Mouse (Mus musculus) heart, adult 8-10 months (tissue): Measurements from ENCODE around the gene Cnot1. TPM values are rescaled to one million over a fixed set of nuclear protein-coding genes. Genes with fewer than 3 reads are reported as not detected.
A peak's percentile ranks its signal among the peaks of the same experiment; 100 is the strongest.
"Not testable (repeated sequence)": the region's sequence is repeated elsewhere in the genome, so short reads cannot be mapped to it uniquely, and the experiment has no call there.

ENCODE experiments used
- DNase-seq: peaks from one replicate; pipeline ENCODE4 v3.0.0; 2022; ENCODE audit warnings: low spot score
- total RNA-seq, 4 experiments: library from RNA; stranded (reverse); gene quantifications; 2 replicates each; pipeline ENCODE4 v1.2.4; 2022

Gene Cnot1
- total RNA-seq, 4 experiments from 2014 or later = 92.8 to 123 (median 107) TPM

DNA sequence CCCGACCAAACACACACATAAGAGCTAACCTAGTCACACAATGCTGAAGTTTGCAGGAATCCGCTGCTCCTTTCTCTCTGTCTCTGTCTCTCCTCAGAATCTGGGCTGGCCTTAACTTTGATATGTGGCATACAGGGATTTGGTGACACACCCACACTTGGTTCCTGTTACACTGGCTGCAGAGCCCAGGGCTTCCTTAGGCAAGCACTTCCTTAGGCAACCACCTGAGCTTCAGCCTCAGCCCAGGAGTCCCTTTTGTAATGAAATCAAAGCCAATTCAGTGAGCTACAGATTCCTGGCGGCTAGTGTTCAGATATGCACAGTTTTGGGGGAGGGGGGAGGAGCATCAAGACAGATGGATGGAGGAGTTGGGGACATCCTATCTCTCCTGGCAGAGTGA is 10.3 kb upstream of the Cnot1 start:
- no peak for DNase-seq

DNA sequence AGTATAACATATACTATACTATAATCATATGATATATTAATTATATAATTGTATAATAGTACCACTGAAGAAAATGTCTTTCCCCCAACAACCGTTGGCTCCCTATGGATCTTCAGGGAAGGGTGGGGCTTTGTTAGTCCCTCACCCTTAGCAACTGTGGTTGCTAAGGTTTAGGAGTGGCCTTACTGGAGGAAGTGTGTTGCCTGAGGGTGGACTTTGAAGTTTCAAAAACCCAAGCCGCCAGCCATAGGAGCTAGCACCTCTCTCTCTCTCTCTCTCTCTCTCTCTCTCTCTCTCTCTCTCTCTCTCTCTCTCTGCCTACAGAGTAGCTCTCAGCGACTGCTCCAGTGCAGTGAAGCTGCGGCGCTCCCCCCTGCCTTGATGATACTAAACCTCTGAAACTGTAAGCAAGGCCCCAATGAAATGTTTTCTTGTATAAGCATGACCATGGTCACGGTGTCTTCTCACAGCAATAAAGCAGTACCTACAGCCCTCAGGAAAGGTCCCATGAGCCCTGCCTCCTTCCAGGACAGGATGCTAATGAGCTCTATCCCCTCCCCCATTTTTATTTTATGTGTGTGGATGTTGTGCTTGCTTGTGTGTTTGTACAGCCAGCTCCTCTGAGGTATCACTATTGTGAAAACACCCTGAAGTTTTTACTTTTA is 8.9 kb upstream of the Cnot1 start:
- DNase-seq = no peak

DNA sequence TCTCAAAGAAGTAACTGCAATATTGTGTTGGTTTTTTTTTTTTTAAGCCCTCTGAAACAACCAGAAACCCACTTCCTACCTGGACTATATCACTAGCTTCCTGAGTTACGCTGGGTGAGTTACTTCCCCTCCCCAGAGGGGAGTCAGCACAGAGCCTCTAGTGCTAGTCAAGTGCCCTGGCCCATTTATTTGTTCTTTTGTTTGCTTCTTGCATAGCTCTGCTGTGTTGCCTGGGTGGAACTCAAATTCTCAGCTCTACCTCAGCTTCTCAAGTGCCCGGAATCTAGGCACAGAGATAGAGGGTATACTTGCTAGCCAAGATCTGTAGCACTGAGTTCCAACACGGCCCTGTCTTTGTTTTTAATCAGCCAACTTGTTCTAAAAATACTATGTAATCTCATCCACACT is 2.9 kb upstream of the Cnot1 start:
- peak; percentile 53 for DNase-seq

DNA sequence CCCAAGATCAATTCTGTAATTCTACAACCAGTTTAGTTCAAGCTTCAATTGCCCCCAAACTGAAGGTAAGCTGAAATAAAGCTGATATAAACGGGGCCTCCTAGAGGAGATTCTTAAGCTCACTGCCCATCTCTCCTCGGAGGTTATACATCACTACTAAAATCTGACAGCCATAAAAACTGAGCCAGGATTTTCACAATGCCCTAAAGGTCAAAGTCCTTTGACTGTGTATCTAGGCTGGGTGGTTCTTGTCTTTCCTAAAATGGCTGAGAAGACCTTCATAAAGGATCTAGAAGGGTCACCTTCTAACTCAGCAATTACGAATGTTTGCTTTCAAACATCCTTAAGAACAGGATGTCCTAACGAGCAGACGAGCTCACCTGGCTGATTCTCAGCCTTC is 1.9 kb upstream of the Cnot1 start:
- no peak for DNase-seq

DNA sequence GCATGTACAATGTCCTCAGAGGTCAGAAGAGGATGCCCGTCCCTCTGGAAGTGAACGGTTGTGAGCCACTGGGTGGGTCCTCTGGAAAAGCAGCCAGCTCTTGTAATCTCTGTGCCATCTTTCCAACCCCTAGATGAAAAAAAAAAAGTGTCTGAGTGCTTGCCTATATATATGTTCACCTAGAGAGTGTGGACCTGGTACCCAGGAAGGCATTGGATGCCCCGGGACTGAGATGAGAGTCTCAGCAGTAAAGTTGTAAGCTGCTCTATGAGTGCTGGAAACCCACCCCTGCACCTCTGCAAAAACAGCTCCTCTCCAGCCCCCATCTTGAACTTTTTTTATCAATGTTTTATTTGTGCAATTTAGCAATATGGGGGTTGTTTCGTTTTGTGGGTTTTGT is 1.4 kb upstream of the Cnot1 start:
- DNase-seq = no peak

DNA sequence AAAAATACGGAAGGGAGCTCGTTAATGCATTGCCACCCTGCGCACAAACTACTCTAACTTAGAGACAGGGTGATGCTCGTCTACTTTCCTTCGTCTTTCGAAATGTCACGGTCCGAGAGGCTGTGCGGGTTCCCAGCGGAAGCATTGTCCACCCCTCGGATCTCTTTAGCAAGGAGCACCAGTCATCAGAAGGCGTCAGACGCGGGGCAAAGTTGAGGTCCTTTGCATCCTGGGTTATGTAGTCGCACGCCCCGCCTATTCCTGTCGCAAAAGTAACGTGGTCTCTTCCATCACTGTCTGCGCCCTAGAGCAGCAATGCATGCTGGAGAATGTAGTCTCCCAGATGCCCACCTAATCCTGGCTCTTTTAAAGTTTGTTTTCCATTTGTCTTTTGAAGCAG is 597 bp upstream of the Cnot1 start:
- DNase-seq = peak; percentile 94

DNA sequence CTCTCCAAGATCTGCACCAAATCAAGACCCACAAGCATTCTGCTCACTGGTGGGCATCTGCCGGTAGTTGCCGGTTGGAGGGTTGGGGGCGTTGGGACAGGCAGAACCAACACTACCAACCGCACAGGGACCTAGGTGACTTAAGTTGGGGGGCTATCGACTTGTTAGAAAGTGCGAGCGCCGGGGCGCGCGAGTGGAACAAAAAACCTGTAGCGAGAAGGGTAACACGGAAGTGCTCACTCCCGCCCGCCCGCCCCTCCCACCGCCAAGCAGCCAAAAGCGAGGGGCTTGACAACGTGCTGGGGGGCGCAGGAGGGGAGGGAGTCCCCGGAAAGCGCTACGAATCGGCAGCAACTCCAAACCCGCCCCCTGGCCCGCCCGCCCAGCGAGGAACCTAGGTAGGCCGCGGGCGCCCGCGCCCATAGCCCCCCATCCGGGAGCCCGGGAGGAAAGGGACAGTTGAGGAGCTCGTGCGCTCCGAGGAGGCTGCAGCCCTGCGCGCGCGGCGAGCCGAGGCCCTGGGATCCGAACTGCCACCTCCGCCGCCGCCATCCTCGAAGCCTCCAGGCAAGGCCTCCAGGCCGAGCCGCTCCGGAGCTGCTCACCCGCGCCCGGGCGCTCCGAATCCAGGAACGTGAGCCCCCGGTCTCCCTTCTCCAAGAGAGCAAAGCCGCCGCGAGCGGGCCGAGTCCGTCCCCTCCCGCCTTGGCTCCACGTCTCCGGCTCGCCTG is 638 bp downstream of the Cnot1 start:
- no peak for DNase-seq

DNA sequence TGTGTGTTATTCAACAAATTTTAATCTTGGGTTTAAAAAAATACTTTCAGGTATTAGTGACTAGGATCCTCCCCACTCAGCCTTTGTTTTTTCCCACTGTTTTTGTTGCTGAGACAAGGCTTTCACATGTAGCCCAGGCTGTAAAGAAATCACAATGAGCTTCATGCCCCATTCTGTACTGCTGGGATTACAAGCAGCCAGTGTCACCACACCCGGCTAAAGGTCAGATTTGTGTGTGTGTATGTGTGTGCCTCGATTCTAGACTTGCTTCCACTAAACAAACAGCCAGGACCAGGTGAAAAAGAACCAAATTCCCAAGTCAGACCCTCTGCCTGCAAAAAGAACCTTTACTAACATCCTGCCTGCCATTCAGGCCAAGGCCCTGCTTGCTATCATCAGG is 1.8 kb downstream of the Cnot1 start:
- DNase-seq = no peak

DNA sequence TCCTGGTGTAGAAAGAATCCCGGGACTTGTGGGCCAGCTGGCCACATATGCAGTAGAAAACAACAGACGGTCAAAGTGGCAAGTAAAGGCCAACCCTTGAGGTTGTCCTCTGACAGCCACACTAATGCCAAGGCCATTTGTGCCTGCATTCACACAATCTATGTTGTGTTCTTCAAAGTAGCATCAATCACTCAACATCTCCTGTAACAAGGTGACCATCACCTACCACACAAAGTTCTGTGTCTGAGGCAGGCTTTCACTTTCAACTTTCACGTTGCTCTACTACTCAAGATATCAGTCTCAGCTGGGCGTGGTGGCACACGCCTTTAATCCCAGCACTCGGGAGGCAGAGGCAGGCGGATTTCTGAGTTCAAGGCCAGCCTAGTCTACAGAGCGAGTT is 5.0 kb downstream of the Cnot1 start:
- DNase-seq = no peak

DNA sequence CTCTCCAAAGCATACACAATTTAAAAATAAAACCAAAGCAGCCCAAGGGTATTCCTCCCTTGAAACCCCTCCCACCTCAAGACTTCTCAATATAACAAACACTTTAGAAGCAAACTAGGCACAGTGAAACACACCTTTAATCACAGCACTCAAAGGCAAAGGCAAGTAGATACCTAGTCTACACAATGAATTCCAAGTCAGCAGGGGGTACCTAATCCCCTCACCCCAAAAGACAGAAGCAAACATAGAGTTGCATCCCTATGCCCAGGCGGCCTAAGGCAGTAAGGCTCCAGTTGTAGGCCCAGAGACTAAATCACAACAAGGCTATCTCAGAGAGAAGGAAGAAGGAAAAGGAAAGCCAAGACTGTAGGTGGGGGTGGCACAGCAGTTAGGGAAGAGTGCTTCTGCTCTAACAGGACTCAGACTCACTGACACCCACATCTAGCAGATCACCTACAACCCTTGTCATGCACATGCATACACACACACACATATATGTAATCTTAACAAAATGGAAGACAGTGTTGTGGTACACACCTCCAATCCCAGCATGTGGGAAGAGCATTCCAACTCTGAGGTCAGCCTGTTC is 5.7 kb downstream of the Cnot1 start:
- DNase-seq = no peak

DNA sequence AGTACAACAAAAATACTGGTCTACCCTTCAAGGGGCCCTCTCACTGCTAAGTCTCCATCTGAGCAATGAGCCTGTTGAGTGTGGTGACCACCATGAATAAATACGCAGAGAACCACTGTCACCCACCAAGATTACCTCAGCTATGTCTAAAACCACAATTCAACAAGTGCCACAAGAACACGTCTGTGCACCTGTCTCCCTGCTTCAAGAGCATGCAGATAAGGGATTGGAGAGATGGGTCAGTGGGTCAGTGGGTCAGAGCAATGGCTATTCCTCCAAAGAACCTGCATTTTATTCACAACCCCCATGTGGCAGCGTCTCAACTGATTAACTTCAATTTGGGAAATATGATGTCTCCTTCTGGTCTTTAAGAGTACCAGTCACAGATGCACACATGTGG is 6.9 kb downstream of the Cnot1 start:
- no peak for DNase-seq

DNA sequence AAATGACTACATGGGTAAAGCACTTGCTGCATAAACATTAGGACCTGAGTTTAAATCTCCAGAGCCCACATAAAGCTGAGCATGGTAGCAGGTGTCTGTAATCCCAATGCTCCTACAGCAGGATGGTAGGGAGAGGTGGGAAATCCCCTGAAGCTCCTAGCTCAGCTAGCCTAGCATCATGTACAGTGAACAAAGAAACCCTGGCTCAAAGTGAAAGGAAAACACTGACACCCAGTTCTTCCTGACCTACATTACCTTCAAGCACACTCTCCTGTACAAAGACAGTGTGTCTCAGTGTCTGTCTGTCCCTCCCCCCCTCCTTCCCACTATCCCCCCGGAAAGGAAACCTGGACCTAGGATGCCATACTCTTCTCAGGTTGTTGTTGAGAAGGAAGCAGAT is 7.4 kb downstream of the Cnot1 start:
- no peak for DNase-seq

DNA sequence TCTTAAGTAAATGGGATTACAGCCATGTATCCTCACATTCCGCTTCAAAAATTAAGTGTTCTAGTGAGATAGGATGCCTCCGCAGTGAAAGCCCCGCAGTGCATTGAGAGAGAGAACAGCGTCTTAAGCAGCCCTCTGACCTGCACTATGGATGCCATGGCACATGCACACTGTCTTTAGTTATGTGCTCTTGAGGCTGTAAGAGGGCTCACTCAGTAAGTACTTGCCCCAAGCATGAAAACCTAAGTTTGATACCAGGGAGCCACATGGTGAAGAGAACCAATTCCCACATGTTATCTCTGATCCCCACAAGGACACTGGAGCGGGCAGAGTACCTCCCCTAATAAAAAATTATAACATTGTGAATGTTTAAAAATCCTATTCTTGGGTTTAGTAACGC is 8.1 kb downstream of the Cnot1 start:
- no peak for DNase-seq

DNA sequence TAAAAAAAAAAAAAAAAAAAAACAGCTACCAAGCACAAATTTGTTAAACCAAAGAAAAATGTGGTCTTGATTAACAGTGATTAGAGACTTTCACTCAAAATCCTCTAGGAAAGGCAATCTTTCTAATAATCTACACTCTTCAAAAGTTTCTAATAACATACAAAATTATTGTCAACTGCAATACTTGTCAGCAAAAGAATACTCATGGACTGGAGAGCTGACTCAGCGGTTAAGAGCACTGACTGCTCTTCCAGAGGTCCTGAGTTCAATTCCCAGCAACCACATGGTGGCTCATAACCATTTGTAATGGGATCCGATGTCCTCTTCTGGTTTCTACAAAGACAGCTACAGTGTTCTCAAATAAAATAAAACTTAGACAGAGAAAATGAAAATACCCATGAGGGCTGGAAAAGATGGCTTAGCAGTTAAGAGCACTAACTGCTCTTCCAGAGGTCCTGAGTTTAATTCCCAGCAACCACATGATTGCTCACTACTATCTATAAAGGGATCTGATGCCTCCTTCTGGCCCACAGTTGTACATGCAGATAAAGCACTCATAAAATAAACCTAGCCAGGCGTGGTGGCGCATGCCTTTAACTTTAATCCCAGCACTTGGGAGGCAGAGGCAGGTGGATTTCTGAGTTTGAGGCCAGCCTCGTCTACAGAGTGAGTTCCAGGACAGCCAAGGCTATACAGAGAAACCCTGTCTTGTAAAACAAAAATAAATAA is 11.8 kb downstream of the Cnot1 start:
- DNase-seq = not testable (repeated sequence)

DNA sequence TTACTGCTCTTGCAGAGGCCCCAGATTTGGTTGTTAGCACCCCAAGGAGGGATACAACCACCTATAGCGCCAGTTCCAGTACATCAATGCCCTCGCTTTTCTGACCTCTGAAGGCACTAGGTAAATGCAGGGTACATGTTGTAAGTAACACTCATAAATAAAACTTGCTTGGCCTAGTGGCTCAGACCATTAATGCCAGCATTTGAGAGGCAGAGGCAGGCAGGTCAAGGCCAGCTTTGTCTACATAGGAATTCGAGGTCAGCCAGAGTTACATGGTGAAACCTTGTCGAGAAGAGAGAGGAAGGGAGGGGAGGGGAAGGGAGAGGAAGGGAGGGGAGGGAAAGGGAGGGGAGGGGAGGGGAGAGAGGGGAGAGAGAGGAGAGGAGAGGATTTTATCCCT is 21.7 kb downstream of the Cnot1 start:
- DNase-seq = no peak

DNA sequence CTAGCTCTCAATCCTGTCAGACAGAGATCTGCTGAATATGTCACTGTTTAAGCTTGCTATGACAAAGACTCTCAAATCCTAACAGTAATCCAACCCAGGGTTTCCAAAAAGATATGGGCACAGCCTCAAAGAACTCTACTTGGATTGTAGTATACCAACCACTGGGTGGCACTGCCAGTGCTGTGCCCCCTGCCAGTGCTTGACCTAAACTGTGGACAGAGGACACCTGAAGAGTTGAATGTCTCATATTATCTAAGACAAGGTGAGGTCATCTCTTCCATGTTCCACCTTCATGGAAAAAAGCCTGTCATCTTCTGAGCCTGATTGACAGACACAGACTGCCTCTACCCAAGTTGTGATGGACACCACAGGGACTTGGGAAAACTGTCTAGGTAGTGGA is 24.6 kb downstream of the Cnot1 start:
- no peak for DNase-seq

DNA sequence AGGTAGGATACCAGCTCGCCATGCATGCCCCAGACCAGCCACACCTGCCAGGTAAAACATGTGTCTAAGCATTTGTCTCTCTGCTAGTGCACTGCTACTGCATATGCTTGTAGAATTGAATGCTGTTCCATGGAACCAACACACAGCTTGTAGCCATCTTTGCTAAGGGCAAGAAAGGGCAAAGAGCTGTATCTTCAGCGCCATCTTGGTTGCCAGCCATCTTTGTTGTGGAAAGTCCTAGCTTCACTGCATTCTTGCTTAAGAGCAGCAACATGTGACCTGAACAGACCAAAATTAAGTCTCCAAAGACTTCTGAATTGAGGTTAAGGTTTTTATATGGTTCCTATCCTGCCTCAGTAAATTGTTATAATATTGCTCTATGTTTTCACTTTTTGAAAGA is 25.5 kb downstream of the Cnot1 start:
- no peak for DNase-seq

DNA sequence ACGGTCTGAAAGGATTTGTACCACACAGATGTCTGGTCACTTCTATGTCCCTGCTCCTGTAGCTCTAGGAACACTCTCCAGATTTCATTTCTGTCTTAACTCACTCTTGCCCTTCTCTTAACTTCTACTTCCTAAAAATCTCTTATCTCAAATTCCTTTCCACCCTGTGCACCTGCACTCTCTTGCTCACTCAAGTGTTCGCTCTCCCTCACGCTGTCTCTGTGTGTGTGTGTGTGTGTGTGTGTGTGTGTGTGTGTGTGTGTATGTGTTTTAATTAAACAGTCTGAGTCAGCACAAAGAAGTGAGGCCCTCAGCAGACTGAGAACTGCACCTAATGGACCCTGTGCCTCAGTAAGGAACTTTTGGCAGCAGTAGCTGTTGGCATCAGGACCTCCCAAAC is 26.2 kb downstream of the Cnot1 start:
- no peak for DNase-seq

DNA sequence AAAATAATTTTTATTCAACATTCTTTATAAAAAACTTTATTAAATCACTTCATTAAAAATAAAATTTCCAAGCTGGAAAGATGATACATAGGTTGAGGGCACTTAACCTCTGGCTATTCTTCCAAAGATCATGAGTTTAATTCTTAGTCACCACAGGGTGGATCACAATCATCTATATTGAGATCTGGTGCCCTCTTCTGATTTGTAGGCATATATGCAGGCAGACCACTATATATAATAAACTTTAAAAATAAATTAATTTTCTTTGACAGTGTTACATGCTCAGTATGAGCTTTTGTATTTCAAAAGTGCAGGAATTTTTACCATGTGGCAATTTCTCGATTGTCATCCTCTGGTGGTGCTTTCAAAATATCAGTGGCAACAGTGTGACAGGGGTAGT is 43.1 kb downstream of the Cnot1 start:
- DNase-seq = no peak

DNA sequence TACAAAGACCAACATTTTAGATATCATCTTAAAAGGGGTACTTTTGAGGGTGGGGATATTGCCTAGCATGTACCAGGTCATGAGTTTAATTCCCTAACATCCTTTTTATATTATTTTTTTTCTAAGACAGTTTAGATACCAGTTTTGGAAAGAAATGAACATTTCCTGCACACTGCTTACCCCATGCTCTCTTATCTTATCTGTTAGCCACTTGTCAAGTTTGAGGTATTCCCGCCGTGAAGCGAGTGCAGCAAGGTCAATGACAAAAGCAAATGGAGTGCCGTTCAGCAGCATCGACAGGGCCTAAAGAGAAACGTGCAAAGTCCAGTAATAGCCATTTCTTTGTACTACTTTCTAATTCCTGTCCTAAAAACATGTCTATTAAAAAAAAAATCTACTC is 46.9 kb downstream of the Cnot1 start:
- DNase-seq = no peak

DNA sequence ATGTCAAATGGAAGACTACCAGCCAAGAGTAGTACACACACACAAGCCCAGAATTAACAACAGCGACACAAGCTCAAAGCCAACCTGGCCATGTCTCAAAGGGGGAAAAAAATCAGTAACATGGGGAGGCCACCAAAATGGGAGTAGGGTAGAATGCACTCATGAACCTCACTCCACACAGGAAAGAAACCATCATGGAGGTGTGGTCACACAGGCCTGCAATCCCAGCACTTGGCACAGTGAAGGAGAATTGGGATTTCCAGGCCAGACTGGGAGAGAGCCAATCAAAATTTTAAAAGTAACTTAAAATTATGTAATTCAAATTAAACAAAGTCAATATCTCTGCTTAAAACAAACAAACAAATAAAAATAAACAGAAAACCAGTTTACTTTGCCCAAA is 55.3 kb downstream of the Cnot1 start:
- DNase-seq = no peak

DNA sequence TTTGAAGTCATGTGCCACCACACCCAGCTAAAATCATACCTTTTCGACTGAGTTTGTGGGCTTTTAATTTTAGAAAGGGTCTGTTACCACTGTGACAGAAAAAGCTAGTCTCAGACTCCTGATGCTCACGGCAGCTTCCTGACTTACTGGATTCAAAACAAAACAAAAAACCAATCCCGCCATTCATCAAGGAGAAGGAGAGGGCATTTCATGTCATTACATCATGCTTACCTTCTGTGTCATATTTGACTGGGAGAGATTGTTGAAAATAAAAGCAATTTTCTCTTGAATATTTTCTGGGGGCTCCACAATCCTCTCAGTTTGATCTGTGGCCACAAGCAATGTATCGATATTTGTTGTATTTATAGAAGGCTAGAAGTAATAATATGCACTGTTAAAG is 59.2 kb downstream of the Cnot1 start:
- DNase-seq = no peak

DNA sequence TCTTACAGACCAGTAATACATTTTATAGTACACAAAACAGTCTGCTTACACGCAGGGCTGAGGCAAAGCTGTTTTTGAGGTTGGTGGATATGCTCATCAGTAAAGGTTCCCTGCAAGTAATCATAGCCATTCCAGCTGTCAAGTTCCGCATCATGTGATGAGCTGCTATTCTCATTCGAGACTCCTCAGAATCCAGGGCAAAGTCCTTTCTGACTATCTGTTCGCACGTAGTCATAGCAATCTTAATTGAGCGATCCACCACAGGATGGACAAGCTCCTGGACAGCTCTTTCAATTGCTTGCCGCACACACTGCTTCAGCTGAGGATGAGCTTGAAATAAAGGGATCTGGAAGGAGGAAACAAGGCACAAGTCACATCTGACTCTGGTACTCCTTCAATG is 65.5 kb downstream of the Cnot1 start:
- DNase-seq = no peak
